Mouse (Mus musculus) neural tube, embryonic 14.5 days (tissue): ENCODE results near the gene Dhcr24. TPM values are rescaled to one million over a fixed set of nuclear protein-coding genes. Genes with fewer than 3 reads are reported as not detected.

ENCODE experiments used
- ATAC-seq: fragments of 200-750 bp; cut with Nextera tagmentation; 2 replicates; pipeline ENCODE4 v1.8.0; 2017; ENCODE audit warnings: low read depth, mild to moderate bottlenecking, moderate TSS enrichment, moderate library complexity
- H3K27ac ChIP-seq: fragments of 300-500 bp; sonication (generic); 2 replicates; pipeline ENCODE4 v1.5.1; 2014; ENCODE audit warnings: low read depth, mild to moderate bottlenecking, control low read depth, low read length, moderate library complexity, mixed read lengths
- H3K27me3 ChIP-seq: fragments of 300-500 bp; sonication (generic); 2 replicates; pipeline ENCODE4 v1.6.1; 2014; ENCODE audit warnings: low read length; ENCODE audit not compliant: control insufficient read depth, insufficient read depth
- H3K36me3 ChIP-seq: fragments of 300-500 bp; sonication (generic); 2 replicates; pipeline ENCODE4 v1.6.1; 2014; ENCODE audit warnings: low read length, mixed read lengths; ENCODE audit not compliant: control insufficient read depth, insufficient read depth
- H3K4me1 ChIP-seq: fragments of 300-500 bp; sonication (generic); 2 replicates; pipeline ENCODE4 v1.6.1; 2014; ENCODE audit warnings: low read length; ENCODE audit not compliant: control insufficient read depth, insufficient read depth
- H3K4me2 ChIP-seq: fragments of 300-500 bp; sonication (generic); 2 replicates; pipeline ENCODE4 v1.6.1; 2014; ENCODE audit warnings: mild to moderate bottlenecking, low read depth, low read length, control low read depth
- H3K4me3 ChIP-seq: fragments of 300-500 bp; sonication (generic); 2 replicates; pipeline ENCODE4 v1.5.1; 2014; ENCODE audit warnings: low read depth, low read length, control low read depth, mixed read lengths
- H3K9ac ChIP-seq: fragments of 300-500 bp; sonication (generic); replicated peaks from 2 replicates; pipeline ENCODE4 v1.6.1; 2014; ENCODE audit warnings: low read depth, mild to moderate bottlenecking, control low read depth, low read length, mixed read lengths
- H3K9me3 ChIP-seq: fragments of 300-500 bp; sonication (generic); 2 replicates; pipeline ENCODE4 v1.6.1; 2016; ENCODE audit warnings: low read length; ENCODE audit not compliant: control insufficient read depth
- WGBS: fragments of 180-500 bp; shearing (Covaris S2); extraction: QIAGEN DNeasy Blood & Tissue Kit; methylation state at CpG from one replicate; pipeline ENCODE4 v1.1.7; 2014; 5-methylcytosine and 5-hydroxymethylcytosine counted together
- polyA plus RNA-seq: library from polyadenylated mRNA; unstranded; fragments of >200 nt; fragmentation: Nextera tagmentation; extraction: Ambion mirVana; gene quantifications from 2 replicates; pipeline ENCODE4 v1.2.1, GENCODE M21; 2014

The Dhcr24 gene
- polyA plus RNA-seq, 1 experiment from 2014 or later = 24.0 TPM

GRCm38 (mm10) chr4:106634086-106634479 lies 73.2 kb downstream of the Dhcr24 start:
- Histone ChIP-seq H3K36me3 (no peaks in the 10 kb centered on the region), H3K4me1 (peaks cover 20% of the 10 kb centered on the region), H3K4me2 (peak overlapping the region; percentile 15; the same call in 1 of the 2 replicates), H3K4me3 (no peak overlapping the region), H3K27ac (peak overlapping the region; percentile 81), H3K9ac (no peak overlapping the region; the same call in 1 of the 2 replicates), H3K27me3 (no peaks in the 10 kb centered on the region), H3K9me3 (no peaks in the 10 kb centered on the region)
- WGBS = 36% methylated on average over 9 of the region's 9 CpGs
- ATAC-seq = no peak

Other genes starting within 250 kb of the Dhcr24 start
- 14.4 and 14.6 TPM in 2 replicates for gene Usp24, start 244.8 kb upstream of the Dhcr24 start, polyA plus RNA-seq
- 0.70 and 0.73 TPM in 2 replicates for gene Pcsk9, start 96.7 kb upstream of the Dhcr24 start, polyA plus RNA-seq
- gene Bsnd, start 68.8 kb upstream of the Dhcr24 start, polyA plus RNA-seq = not detected in 2 replicates
- gene Lexm, start 56.2 kb downstream of the Dhcr24 start, polyA plus RNA-seq = not detected in 2 replicates
- 1.7 and 3.0 TPM in 2 replicates for gene Ttc22, start 61.4 kb downstream of the Dhcr24 start, polyA plus RNA-seq
- gene Pars2, start 90.0 kb downstream of the Dhcr24 start, polyA plus RNA-seq = 8.8 and 9.9 TPM in 2 replicates
- 128 and 134 TPM in 2 replicates for gene Ttc4, start 117.9 kb downstream of the Dhcr24 start, polyA plus RNA-seq
- 1.1 and 1.4 TPM in 2 replicates for gene Mroh7, start 169.9 kb downstream of the Dhcr24 start, polyA plus RNA-seq
- not detected in 2 replicates for gene Fam151a, start 172.9 kb downstream of the Dhcr24 start, polyA plus RNA-seq
- gene Acot11, start 244.0 kb downstream of the Dhcr24 start, polyA plus RNA-seq = 1.4 and 1.9 TPM in 2 replicates